Mouse (Mus musculus) kidney, adult 2 months (tissue): ENCODE measurements at regions not wholly inside any gene's neighbourhood (a gene's known extent, or its start where the extent isn't known, plus 50 kb on each side); places are given as distances from the start of the nearest gene placed in this dataset.

Experiments
- CTCF ChIP-seq: fragments of 200-500 bp; conservative IDR thresholded peaks from 2 replicates; pipeline ENCODE4 v1.5.1; 2011; ENCODE audit warnings: low read depth, mild to moderate bottlenecking, control low read depth, low read length, moderate library complexity, mixed read lengths; ENCODE audit not compliant: insufficient read depth, insufficient read length
- POLR2A ChIP-seq: fragments of 200-500 bp; IDR thresholded peaks from one replicate; pipeline ENCODE4 v1.6.1; 2011; ENCODE audit warnings: low read depth, low read length, control low read depth

DNA sequence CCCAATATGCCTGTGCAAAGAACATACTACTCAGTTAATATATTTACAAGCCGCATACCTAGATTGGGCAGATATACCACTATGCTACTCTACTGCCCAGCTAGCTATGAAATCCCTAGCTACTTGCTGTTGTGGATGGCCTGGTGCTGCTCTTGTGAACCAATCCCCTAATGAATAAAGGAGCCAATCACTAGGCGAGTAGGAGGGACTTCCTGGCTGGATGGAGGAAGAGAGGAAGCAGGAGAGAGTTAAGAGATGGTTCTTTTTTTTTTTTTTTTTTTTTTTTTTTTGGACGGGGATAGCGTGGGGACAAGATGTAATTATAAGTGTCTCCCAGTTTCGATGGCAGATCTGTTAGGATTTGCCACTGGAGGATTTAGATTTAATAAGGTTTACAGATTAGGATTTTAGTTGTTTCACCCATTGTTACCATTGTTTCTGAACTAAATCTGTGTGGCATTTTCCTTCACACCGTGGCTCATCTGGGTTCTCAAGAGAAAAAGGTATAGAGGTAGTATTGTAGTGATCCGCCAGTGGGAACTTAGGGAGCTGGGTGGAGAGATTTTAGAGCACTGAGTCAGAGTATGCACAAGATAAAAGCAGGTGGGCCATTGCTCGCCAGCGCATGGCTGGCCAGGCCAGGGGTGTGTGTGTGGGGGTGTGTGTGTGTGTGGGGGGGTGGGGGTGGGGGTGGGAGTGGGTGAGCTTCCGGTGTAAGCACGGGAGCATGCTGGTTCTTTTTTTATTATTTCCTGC lies 55.1 kb upstream of the Tns3 start:
- TF ChIP-seq CTCF, result no peak
- TF ChIP-seq POLR2A, result no peak
